Mouse (Mus musculus): ENCODE results near the gene Xylt1. TPM values are rescaled to one million over a fixed set of nuclear protein-coding genes. Genes with fewer than 3 reads are reported as not detected.

Gene Xylt1
- polyA plus RNA-seq, 1 experiment from 2014 or later, result 0.52 TPM

GRCm38 (mm10) chr7:117429483-117429882 is 48.7 kb downstream of the Xylt1 start:
- TF ChIP-seq CTCF (IDR thresholded peaks at IDR 0.05; ENCODE audit: low read depth), result no peak
- WGBS, result 70% methylated on average over 5 of the region's 5 CpGs
- ATAC-seq, result no peak
- Histone ChIP-seq H3K4me3 (ENCODE audit: low read depth, low read length) (no peak overlapping the region), H3K9ac (ENCODE audit: low read depth, low read length) (no peak overlapping the region), H3K36me3 (ENCODE audit: control insufficient read depth, insufficient read depth) (no peaks in the 10 kb centered on the region), H3K4me2 (replicated peaks; ENCODE audit: low read depth) (no peak overlapping the region), H3K27me3 (replicated peaks; ENCODE audit: control insufficient read depth, insufficient read depth, low read length) (no peaks in the 10 kb centered on the region), H3K9me3 (ENCODE audit: control insufficient read depth) (no peaks in the 10 kb centered on the region), H3K4me1 (replicated peaks; ENCODE audit: control insufficient read depth, insufficient read depth, low read length) (peaks cover 4% of the 10 kb centered on the region; the same call in 1 of the 2 replicates), H3K27ac (ENCODE audit: low read depth, low read length) (no peak overlapping the region)

GRCm38 (mm10) chr7:117429895-117430294 is 49.1 kb downstream of the Xylt1 start:
- Histone ChIP-seq H3K4me1 (replicated peaks; ENCODE audit: control insufficient read depth, insufficient read depth, low read length) (peaks cover 4% of the 10 kb centered on the region; the same call in 1 of the 2 replicates), H3K4me3 (ENCODE audit: low read depth, low read length) (no peak overlapping the region), H3K9me3 (ENCODE audit: control insufficient read depth) (no peaks in the 10 kb centered on the region), H3K9ac (ENCODE audit: low read depth, low read length) (no peak overlapping the region), H3K27ac (ENCODE audit: low read depth, low read length) (no peak overlapping the region), H3K36me3 (ENCODE audit: control insufficient read depth, insufficient read depth) (no peaks in the 10 kb centered on the region), H3K27me3 (replicated peaks; ENCODE audit: control insufficient read depth, insufficient read depth, low read length) (no peaks in the 10 kb centered on the region), H3K4me2 (replicated peaks; ENCODE audit: low read depth) (no peak overlapping the region)
- no peak for TF ChIP-seq CTCF (IDR thresholded peaks at IDR 0.05; ENCODE audit: low read depth)
- no peak for ATAC-seq
- WGBS, result 83% methylated on average over 3 of the region's 3 CpGs

GRCm38 (mm10) chr7:117430361-117430935 is 49.7 kb downstream of the Xylt1 start:
- Histone ChIP-seq H3K9me3 (ENCODE audit: control insufficient read depth) (no peaks in the 10 kb centered on the region), H3K9ac (ENCODE audit: low read depth, low read length) (no peak overlapping the region), H3K4me1 (replicated peaks; ENCODE audit: control insufficient read depth, insufficient read depth, low read length) (peaks cover 4% of the 10 kb centered on the region; the same call in 1 of the 2 replicates), H3K4me2 (replicated peaks; ENCODE audit: low read depth) (no peak overlapping the region), H3K4me3 (ENCODE audit: low read depth, low read length) (no peak overlapping the region), H3K27me3 (replicated peaks; ENCODE audit: control insufficient read depth, insufficient read depth, low read length) (no peaks in the 10 kb centered on the region), H3K27ac (ENCODE audit: low read depth, low read length) (no peak overlapping the region), H3K36me3 (ENCODE audit: control insufficient read depth, insufficient read depth) (no peaks in the 10 kb centered on the region)
- TF ChIP-seq CTCF (IDR thresholded peaks at IDR 0.05; ENCODE audit: low read depth), result no peak
- WGBS, result 73% methylated on average over 5 of the region's 5 CpGs
- ATAC-seq, result no peak

GRCm38 (mm10) chr7:117433641-117434040 is 52.9 kb downstream of the Xylt1 start:
- no peak overlapping the region for H3K4me2 ChIP-seq (replicated peaks; ENCODE audit: low read depth)
- H3K27ac ChIP-seq (ENCODE audit: low read depth, low read length), result no peak overlapping the region
- H3K4me3 ChIP-seq (ENCODE audit: low read depth, low read length), result no peak overlapping the region
- H3K9ac ChIP-seq (ENCODE audit: low read depth, low read length), result no peak overlapping the region
- no peak for TF ChIP-seq CTCF (IDR thresholded peaks at IDR 0.05; ENCODE audit: low read depth)
- H3K4me1 ChIP-seq (replicated peaks; ENCODE audit: control insufficient read depth, insufficient read depth, low read length), result peaks cover 4% of the 10 kb centered on the region; the same call in 1 of the 2 replicates
- H3K9me3 ChIP-seq (ENCODE audit: control insufficient read depth), result no peaks in the 10 kb centered on the region
- ATAC-seq, result no peak
- WGBS, result 72% methylated on average over 9 of the region's 9 CpGs
- H3K27me3 ChIP-seq (replicated peaks; ENCODE audit: control insufficient read depth, insufficient read depth, low read length), result no peaks in the 10 kb centered on the region
- no peaks in the 10 kb centered on the region for H3K36me3 ChIP-seq (ENCODE audit: control insufficient read depth, insufficient read depth)

- no peak for TF ChIP-seq CTCF (IDR thresholded peaks at IDR 0.05; ENCODE audit: low read depth)
- WGBS, result 81% methylated on average over 3 of the region's 3 CpGs
- no peaks in the 10 kb centered on the region for H3K9me3 ChIP-seq (ENCODE audit: control insufficient read depth)
- no peak for ATAC-seq
- H3K4me3 ChIP-seq (ENCODE audit: low read depth, low read length), result no peak overlapping the region
- H3K27ac ChIP-seq (ENCODE audit: low read depth, low read length), result no peak overlapping the region
- H3K4me1 ChIP-seq (replicated peaks; ENCODE audit: control insufficient read depth, insufficient read depth, low read length), result no peaks in the 10 kb centered on the region
- no peak overlapping the region for H3K4me2 ChIP-seq (replicated peaks; ENCODE audit: low read depth)
- no peaks in the 10 kb centered on the region for H3K36me3 ChIP-seq (ENCODE audit: control insufficient read depth, insufficient read depth)
- no peaks in the 10 kb centered on the region for H3K27me3 ChIP-seq (replicated peaks; ENCODE audit: control insufficient read depth, insufficient read depth, low read length)
- no peak overlapping the region for H3K9ac ChIP-seq (ENCODE audit: low read depth, low read length)
Observed at GRCm38 (mm10) chr7:117435091-117435490, 54.3 kb downstream of the Xylt1 start.

- H3K9me3 ChIP-seq (ENCODE audit: control insufficient read depth), result no peaks in the 10 kb centered on the region
- TF ChIP-seq CTCF (IDR thresholded peaks at IDR 0.05; ENCODE audit: low read depth), result no peak
- ATAC-seq, result no peak
- no peak overlapping the region for H3K27ac ChIP-seq (ENCODE audit: low read depth, low read length)
- H3K36me3 ChIP-seq (ENCODE audit: control insufficient read depth, insufficient read depth), result no peaks in the 10 kb centered on the region
- H3K9ac ChIP-seq (ENCODE audit: low read depth, low read length), result no peak overlapping the region
- no peaks in the 10 kb centered on the region for H3K27me3 ChIP-seq (replicated peaks; ENCODE audit: control insufficient read depth, insufficient read depth, low read length)
- no peak overlapping the region for H3K4me2 ChIP-seq (replicated peaks; ENCODE audit: low read depth)
- H3K4me1 ChIP-seq (replicated peaks; ENCODE audit: control insufficient read depth, insufficient read depth, low read length), result no peaks in the 10 kb centered on the region
- H3K4me3 ChIP-seq (ENCODE audit: low read depth, low read length), result no peak overlapping the region
- 89% methylated on average over 12 of the region's 12 CpGs for WGBS
Observed at GRCm38 (mm10) chr7:117435730-117436441, 55.1 kb downstream of the Xylt1 start.

Data from intestine, postnatal 0 days (tissue).